Mouse (Mus musculus) lung, postnatal 0 days (tissue): ENCODE data around the gene Hic2.

ENCODE experiments used
- CTCF ChIP-seq: IDR thresholded peaks from 2 replicates; pipeline ENCODE4 v1.5.1; 2016; ENCODE audit warnings: antibody characterized with exemption, mild to moderate bottlenecking
- EP300 ChIP-seq: IDR thresholded peaks from 2 replicates; pipeline ENCODE4 v1.6.1; 2016; ENCODE audit warnings: antibody characterized with exemption, mild to moderate bottlenecking, control low read depth

DNA sequence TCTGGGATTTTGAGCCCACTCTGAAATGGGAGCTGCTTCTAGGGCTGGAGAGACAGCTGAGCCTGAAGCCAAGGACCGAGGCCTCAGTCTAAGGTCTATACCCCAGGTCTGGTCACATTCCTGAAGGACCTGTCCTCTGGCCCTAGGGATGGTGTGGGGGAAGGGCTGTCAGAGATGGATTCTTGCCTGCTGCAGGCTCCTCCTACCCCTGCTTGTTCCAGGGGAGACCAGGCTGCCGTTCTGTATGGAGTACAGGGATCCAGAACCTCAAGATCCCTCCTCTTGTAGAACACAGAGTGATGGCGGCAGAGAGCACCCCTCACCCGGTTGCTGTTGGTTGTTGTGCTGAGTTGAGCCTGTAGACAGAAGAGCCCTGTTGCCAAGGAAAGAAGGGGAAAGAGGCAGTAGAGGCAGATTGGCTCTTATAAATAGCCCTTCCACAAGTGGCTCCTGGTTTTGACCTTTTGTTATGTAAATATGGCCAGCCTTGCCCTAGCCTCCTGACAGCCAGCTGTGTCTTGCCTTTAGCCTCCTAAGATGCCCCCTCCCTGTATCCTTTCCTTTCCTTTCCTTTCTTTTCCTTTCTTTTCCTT, 20.7 kb downstream of the Hic2 start:
- TF ChIP-seq EP300 = no peak
- TF ChIP-seq CTCF = no peak
